Mouse (Mus musculus): Measurements from ENCODE around the gene Spag7. TPM values are rescaled to one million over a fixed set of nuclear protein-coding genes. Genes with fewer than 3 reads are reported as not detected.
A peak's percentile ranks its signal among the peaks of the same experiment; 100 is the strongest.

Gene Spag7
- total and polyA plus RNA-seq, 2 experiments, result 21.0 to 31.6 TPM

- TF ChIP-seq POLR2A (IDR thresholded peaks at IDR 0.05; ENCODE audit: extremely low read depth, insufficient read depth, low read length) (no peak), CTCF (IDR thresholded peaks at IDR 0.05; ENCODE audit: low read depth, low read length) (no peak)
- no peak for DNase-seq (ENCODE audit: extremely low read depth, low read depth, low spot score)
- H3K4me1 ChIP-seq (ENCODE audit: control insufficient read depth, insufficient read depth, low read length), result peaks cover 2% of the 10 kb centered on the region; the same call in 1 of the 2 replicates
- no peaks in the 10 kb centered on the region; the same call in 1 of the 2 replicates for H3K79me2 ChIP-seq (ENCODE audit: control insufficient read depth, insufficient read depth, low read length)
- no peak overlapping the region for H3K27ac ChIP-seq (replicated peaks; ENCODE audit: insufficient read depth, low read depth, low read length)
- 76% methylated on average over 14 of the region's 14 CpGs for WGBS
- H3K27me3 ChIP-seq (ENCODE audit: control insufficient read depth, insufficient read depth, low read length), result no peaks in the 10 kb centered on the region
- H3K4me3 ChIP-seq (ENCODE audit: insufficient read depth, low read depth, low read length), result no peak overlapping the region
- peaks cover 2% of the 10 kb centered on the region for H3K36me3 ChIP-seq (ENCODE audit: control insufficient read depth, insufficient read depth, low read length)
- H3K9ac ChIP-seq (ENCODE audit: low read depth, low read length), result no peak overlapping the region
Observed at GRCm38 (mm10) chr11:70670483-70670882, 1.3 kb upstream of the Spag7 start.

GRCm38 (mm10) chr11:70669582-70670345 lies 548 bp upstream of the Spag7 start:
- H3K36me3 ChIP-seq (ENCODE audit: control insufficient read depth, insufficient read depth, low read length), result peaks cover 4% of the 10 kb centered on the region
- H3K27me3 ChIP-seq (ENCODE audit: control insufficient read depth, insufficient read depth, low read length), result no peaks in the 10 kb centered on the region
- peaks cover 2% of the 10 kb centered on the region; the same call in 1 of the 2 replicates for H3K4me1 ChIP-seq (ENCODE audit: control insufficient read depth, insufficient read depth, low read length)
- TF ChIP-seq CTCF (IDR thresholded peaks at IDR 0.05; ENCODE audit: low read depth, low read length) (peak; percentile 56), POLR2A (IDR thresholded peaks at IDR 0.05; ENCODE audit: extremely low read depth, insufficient read depth, low read length) (no peak)
- peak overlapping the region; percentile 72 for H3K4me3 ChIP-seq (ENCODE audit: insufficient read depth, low read depth, low read length)
- H3K9ac ChIP-seq (ENCODE audit: low read depth, low read length), result peak overlapping the region; percentile 76
- peak; percentile 26 for DNase-seq (ENCODE audit: extremely low read depth, low read depth, low spot score)
- H3K27ac ChIP-seq (replicated peaks; ENCODE audit: insufficient read depth, low read depth, low read length), result peak overlapping the region; percentile 73
- H3K79me2 ChIP-seq (ENCODE audit: control insufficient read depth, insufficient read depth, low read length), result no peaks in the 10 kb centered on the region; the same call in 1 of the 2 replicates
- WGBS, result 3% methylated on average over 31 of the region's 31 CpGs

GRCm38 (mm10) chr11:70668335-70668770 lies 863 bp downstream of the Spag7 start:
- TF ChIP-seq CTCF (IDR thresholded peaks at IDR 0.05; ENCODE audit: low read depth, low read length), result no peak
- no peak for TF ChIP-seq POLR2A (IDR thresholded peaks at IDR 0.05; ENCODE audit: extremely low read depth, insufficient read depth, low read length)
- Histone ChIP-seq H3K27me3 (ENCODE audit: control insufficient read depth, insufficient read depth, low read length) (no peaks in the 10 kb centered on the region), H3K4me3 (ENCODE audit: insufficient read depth, low read depth, low read length) (peak overlapping the region; percentile 63), H3K9ac (ENCODE audit: low read depth, low read length) (peak overlapping the region; percentile 57), H3K27ac (replicated peaks; ENCODE audit: insufficient read depth, low read depth, low read length) (peak overlapping the region; percentile 71), H3K36me3 (ENCODE audit: control insufficient read depth, insufficient read depth, low read length) (peaks cover 8% of the 10 kb centered on the region), H3K4me1 (ENCODE audit: control insufficient read depth, insufficient read depth, low read length) (peaks cover 2% of the 10 kb centered on the region; the same call in 1 of the 2 replicates), H3K79me2 (ENCODE audit: control insufficient read depth, insufficient read depth, low read length) (no peaks in the 10 kb centered on the region; the same call in 1 of the 2 replicates)
- no peak for DNase-seq (ENCODE audit: extremely low read depth, low read depth, low spot score)
- under 1% methylated on average over 15 of the region's 15 CpGs for WGBS

- Histone ChIP-seq H3K9ac (ENCODE audit: low read depth, low read length) (no peak overlapping the region), H3K4me1 (ENCODE audit: control insufficient read depth, insufficient read depth, low read length) (peaks cover 2% of the 10 kb centered on the region; the same call in 1 of the 2 replicates), H3K36me3 (ENCODE audit: control insufficient read depth, insufficient read depth, low read length) (peaks cover 11% of the 10 kb centered on the region), H3K79me2 (ENCODE audit: control insufficient read depth, insufficient read depth, low read length) (no peaks in the 10 kb centered on the region; the same call in 1 of the 2 replicates), H3K27me3 (ENCODE audit: control insufficient read depth, insufficient read depth, low read length) (no peaks in the 10 kb centered on the region), H3K27ac (replicated peaks; ENCODE audit: insufficient read depth, low read depth, low read length) (0 out of 2 replicates have a peak overlapping the region, but pooled peaks have one; percentile 9), H3K4me3 (ENCODE audit: insufficient read depth, low read depth, low read length) (no peak overlapping the region)
- TF ChIP-seq POLR2A (IDR thresholded peaks at IDR 0.05; ENCODE audit: extremely low read depth, insufficient read depth, low read length) (no peak), CTCF (IDR thresholded peaks at IDR 0.05; ENCODE audit: low read depth, low read length) (no peak)
- 69% methylated on average over 14 of the region's 14 CpGs for WGBS
- peak; percentile 22 for DNase-seq (ENCODE audit: extremely low read depth, low read depth, low spot score)
Observed at GRCm38 (mm10) chr11:70667271-70668150, 1.7 kb downstream of the Spag7 start.

- H3K9ac ChIP-seq (ENCODE audit: low read depth, low read length), result no peak overlapping the region
Observed at GRCm38 (mm10) chr11:70666687-70667086, 2.5 kb downstream of the Spag7 start.

More at GRCm38 (mm10) chr11:70666687-70667086, 2.5 kb downstream of the Spag7 start:
- H3K4me1 ChIP-seq (ENCODE audit: control insufficient read depth, insufficient read depth, low read length), result peaks cover 2% of the 10 kb centered on the region; the same call in 1 of the 2 replicates
- H3K79me2 ChIP-seq (ENCODE audit: control insufficient read depth, insufficient read depth, low read length), result no peaks in the 10 kb centered on the region; the same call in 1 of the 2 replicates
- DNase-seq (ENCODE audit: extremely low read depth, low read depth, low spot score), result no peak
- TF ChIP-seq POLR2A (IDR thresholded peaks at IDR 0.05; ENCODE audit: extremely low read depth, insufficient read depth, low read length) (no peak), CTCF (IDR thresholded peaks at IDR 0.05; ENCODE audit: low read depth, low read length) (no peak)
- no peaks in the 10 kb centered on the region for H3K27me3 ChIP-seq (ENCODE audit: control insufficient read depth, insufficient read depth, low read length)
- H3K36me3 ChIP-seq (ENCODE audit: control insufficient read depth, insufficient read depth, low read length), result peaks cover 11% of the 10 kb centered on the region
- no peak overlapping the region for H3K27ac ChIP-seq (replicated peaks; ENCODE audit: insufficient read depth, low read depth, low read length)
- no peak overlapping the region for H3K4me3 ChIP-seq (ENCODE audit: insufficient read depth, low read depth, low read length)
- WGBS, result 93% methylated on average over 8 of the region's 8 CpGs

Data from liver, adult 2 months (tissue).